Comparison of ENCODE assay signal across 16 mouse cellular contexts in the genomic region with DNA sequence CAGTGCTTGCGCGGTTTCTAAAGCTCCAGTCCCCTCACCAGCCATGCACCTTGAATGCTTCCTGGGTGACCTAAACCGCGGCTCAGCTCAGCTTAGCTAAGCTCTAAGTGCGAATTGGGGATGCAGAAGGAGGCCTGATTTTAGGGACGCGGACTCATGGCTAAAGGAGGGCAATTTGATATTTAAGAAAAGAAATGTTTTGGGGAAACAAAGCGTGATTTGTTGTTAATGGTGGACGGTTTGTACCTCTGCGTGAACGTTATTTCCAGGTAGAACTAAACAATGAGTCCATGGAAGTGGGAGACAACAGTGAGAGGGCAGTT. TPM values are rescaled to one million over a fixed set of nuclear protein-coding genes. Genes with fewer than 3 reads are reported as not detected.
DNase-seq lines count a peak whose midpoint lies in the region; ATAC-seq lines count a peak whose summit lies in the region.
"Had no signal": no experiment of that assay in that cellular context is flagged by ENCODE, and none has a peak within 500 bp of the region (broad histone marks: within the 10 kb centered on the region; RNA-seq: fewer than 3 reads in every experiment).

No protein-coding gene starts in this region.

- H3K4me2 ChIP-seq in lung, embryonic 15.5 days: peak overlapping the region; percentile 43
- H3K4me2 ChIP-seq in intestine, embryonic 16.5 days (ENCODE audit: low read depth, low read length): peak overlapping the region; percentile 25; the same call in 1 of the 2 replicates
- H3K4me2 ChIP-seq in stomach, embryonic 14.5 days (replicated peaks; ENCODE audit: low read depth, low read length): peak overlapping the region; percentile 16; the same call in 1 of the 2 replicates
- H3K4me2 ChIP-seq in kidney, embryonic 16.5 days (replicated peaks; ENCODE audit: low read depth, low read length): no peak overlapping the region

- DNase-seq in heart, embryonic 10.5 days (ENCODE audit: low spot score): no peak
- no peak for DNase-seq in heart, adult 18-20 months
- DNase-seq in lung, postnatal 25 days (ENCODE audit: low spot score): no peak
- no peak for DNase-seq in cerebellum, adult 18-20 months
- DNase-seq: B cell, adult 2 months; cerebellum, postnatal 36 days; heart, adult 2 months; kidney, adult 2 months; spleen, adult 18-20 months; thymus, adult 2 months had no signal

- H3K4me3 ChIP-seq in heart, embryonic 10.5 days: peak overlapping the region; percentile 35
- peak overlapping the region; percentile 14 for H3K4me3 ChIP-seq in lung, embryonic 15.5 days
- no peak overlapping the region; the same call in 1 of the 2 replicates for H3K4me3 ChIP-seq in intestine, embryonic 16.5 days (ENCODE audit: low read length)
- H3K4me3 ChIP-seq in stomach, embryonic 14.5 days (ENCODE audit: low read depth, low read length): no peak overlapping the region
- H3K4me3 ChIP-seq in kidney, embryonic 16.5 days (ENCODE audit: low read length): no peak overlapping the region
- H3K4me3 ChIP-seq: heart, adult 2 months had no signal

- H3K27ac ChIP-seq in heart, embryonic 10.5 days: no peak overlapping the region
- H3K27ac ChIP-seq in lung, embryonic 15.5 days: peak overlapping the region; percentile 64
- H3K27ac ChIP-seq in intestine, embryonic 16.5 days (ENCODE audit: low read length): no peak overlapping the region
- H3K27ac ChIP-seq in stomach, embryonic 14.5 days (ENCODE audit: low read length): no peak overlapping the region
- no peak overlapping the region for H3K27ac ChIP-seq in kidney, embryonic 16.5 days (ENCODE audit: low read length)
- H3K27ac ChIP-seq: heart, adult 2 months had no signal

- no peak for ATAC-seq in lung, embryonic 15.5 days (ENCODE audit: borderline replicate concordance, extremely low read depth, low FRiP score, low TSS enrichment)
- no peak for ATAC-seq in intestine, embryonic 16.5 days
- ATAC-seq in stomach, embryonic 14.5 days (ENCODE audit: insufficient number of reproducible peaks, insufficient read depth, low FRiP score, low read depth): no peak
- no peak for ATAC-seq in kidney, embryonic 16.5 days (ENCODE audit: low FRiP score, low TSS enrichment)

- no peaks in the 10 kb centered on the region for H3K9me3 ChIP-seq in heart, embryonic 10.5 days
- H3K9me3 ChIP-seq in lung, embryonic 15.5 days: no peaks in the 10 kb centered on the region
- H3K9me3 ChIP-seq in intestine, embryonic 16.5 days (ENCODE audit: control insufficient read depth, low read length): no peaks in the 10 kb centered on the region
- no peaks in the 10 kb centered on the region for H3K9me3 ChIP-seq in stomach, embryonic 14.5 days (ENCODE audit: control insufficient read depth, low read depth, low read length)
- no peaks in the 10 kb centered on the region for H3K9me3 ChIP-seq in kidney, embryonic 16.5 days (ENCODE audit: low read length)

- peaks cover 96% of the 10 kb centered on the region for H3K27me3 ChIP-seq in heart, embryonic 10.5 days (ENCODE audit: insufficient read depth, poor library complexity, severe bottlenecking)
- H3K27me3 ChIP-seq in lung, embryonic 15.5 days: peaks cover 86% of the 10 kb centered on the region
- peaks cover 52% of the 10 kb centered on the region for H3K27me3 ChIP-seq in intestine, embryonic 16.5 days (replicated peaks; ENCODE audit: control insufficient read depth, insufficient read depth, low read length)
- H3K27me3 ChIP-seq in stomach, embryonic 14.5 days (ENCODE audit: control insufficient read depth, insufficient read depth, low read length): peaks cover 25% of the 10 kb centered on the region
- peaks cover 90% of the 10 kb centered on the region for H3K27me3 ChIP-seq in kidney, embryonic 16.5 days (ENCODE audit: insufficient read depth, low read length)

- H3K36me3 ChIP-seq in heart, embryonic 10.5 days: no peaks in the 10 kb centered on the region
- H3K36me3 ChIP-seq in lung, embryonic 15.5 days: no peaks in the 10 kb centered on the region
- no peaks in the 10 kb centered on the region for H3K36me3 ChIP-seq in intestine, embryonic 16.5 days (ENCODE audit: control insufficient read depth, insufficient read depth, low read length)
- no peaks in the 10 kb centered on the region for H3K36me3 ChIP-seq in stomach, embryonic 14.5 days (ENCODE audit: control insufficient read depth, insufficient read depth, low read length)
- no peaks in the 10 kb centered on the region for H3K36me3 ChIP-seq in kidney, embryonic 16.5 days (ENCODE audit: insufficient read depth, low read length)

- H3K4me1 ChIP-seq in heart, embryonic 10.5 days: 0 out of 2 replicates have a peak, but pooled peaks cover 6% of the 10 kb centered on the region
- H3K4me1 ChIP-seq in lung, embryonic 15.5 days: peaks cover 13% of the 10 kb centered on the region; the same call in 1 of the 2 replicates
- H3K4me1 ChIP-seq in intestine, embryonic 16.5 days (ENCODE audit: control insufficient read depth, insufficient read depth, low read length): no peaks in the 10 kb centered on the region
- no peaks in the 10 kb centered on the region for H3K4me1 ChIP-seq in stomach, embryonic 14.5 days (ENCODE audit: control insufficient read depth, insufficient read depth, low read length)
- no peaks in the 10 kb centered on the region; the same call in 1 of the 2 replicates for H3K4me1 ChIP-seq in kidney, embryonic 16.5 days (ENCODE audit: insufficient read depth, low read length)

- 1% methylated on average over 11 of the region's 11 CpGs for WGBS in heart, embryonic 10.5 days
- 5% methylated on average over 11 of the region's 11 CpGs for WGBS in lung, embryonic 15.5 days
- 12% methylated on average over 11 of the region's 11 CpGs for WGBS in intestine, embryonic 16.5 days
- 6% methylated on average over 11 of the region's 11 CpGs for WGBS in stomach, embryonic 14.5 days
- WGBS in kidney, embryonic 16.5 days: 1% methylated on average over 11 of the region's 11 CpGs

- H3K9ac ChIP-seq in lung, embryonic 15.5 days: no peak overlapping the region; the same call in 1 of the 2 replicates
- H3K9ac ChIP-seq in intestine, embryonic 16.5 days (ENCODE audit: low read depth, low read length): no peak overlapping the region
- H3K9ac ChIP-seq in stomach, embryonic 14.5 days (replicated peaks; ENCODE audit: low read depth, low read length): 0 out of 2 replicates have a peak overlapping the region, but pooled peaks have one; percentile 8
- H3K9ac ChIP-seq in kidney, embryonic 16.5 days (replicated peaks; ENCODE audit: low read length): no peak overlapping the region

RNA-seq across cellular contexts. Expression of a gene that starts 16.2 kb away (rescaled TPM):
- 0.36 and 4.1 TPM in 2 replicates for polyA plus RNA-seq in heart, embryonic 10.5 days (2016; fragmentation: Nextera tagmentation; extraction: Ambion mirVana)
- total RNA-seq in heart, adult 18-20 months (2021): under 1 TPM in 1 of 2 experiments, not detected in 1; 0.23 TPM
- polyA plus RNA-seq in lung, embryonic 15.5 days (2015; fragmentation: Nextera tagmentation; extraction: Ambion mirVana): 38.4 and 40.6 TPM in 2 replicates
- 3.4 and 4.1 TPM in 2 replicates for polyA plus RNA-seq in intestine, embryonic 16.5 days (2015; fragmentation: Nextera tagmentation; extraction: Ambion mirVana)
- polyA plus RNA-seq in stomach, embryonic 14.5 days (2014; fragmentation: Nextera tagmentation; extraction: Ambion mirVana): 18.2 and 20.4 TPM in 2 replicates
- polyA plus RNA-seq in kidney, embryonic 16.5 days (2015; fragmentation: Nextera tagmentation; extraction: Ambion mirVana): 0.14 and 0.49 TPM in 2 replicates
- total RNA-seq: heart, adult 2 months; layer of hippocampus, adult 18-20 months; megakaryocyte progenitor cell, adult 5-6 weeks had no signal
- polyA plus RNA-seq: kidney, adult 2 months had no signal

Comparison
In these comparisons a context has a peak if more than half of its experiments do, and no peak if none do; other contexts are left out.
1. H3K4me3 ChIP-seq: peak in heart, embryonic 10.5 days (single experiment) and lung, embryonic 15.5 days (single experiment); none in intestine, embryonic 16.5 days (single experiment), stomach, embryonic 14.5 days (single experiment) and kidney, embryonic 16.5 days (single experiment).